Mouse (Mus musculus): Measurements from ENCODE around the gene Hapln2.

DNA sequence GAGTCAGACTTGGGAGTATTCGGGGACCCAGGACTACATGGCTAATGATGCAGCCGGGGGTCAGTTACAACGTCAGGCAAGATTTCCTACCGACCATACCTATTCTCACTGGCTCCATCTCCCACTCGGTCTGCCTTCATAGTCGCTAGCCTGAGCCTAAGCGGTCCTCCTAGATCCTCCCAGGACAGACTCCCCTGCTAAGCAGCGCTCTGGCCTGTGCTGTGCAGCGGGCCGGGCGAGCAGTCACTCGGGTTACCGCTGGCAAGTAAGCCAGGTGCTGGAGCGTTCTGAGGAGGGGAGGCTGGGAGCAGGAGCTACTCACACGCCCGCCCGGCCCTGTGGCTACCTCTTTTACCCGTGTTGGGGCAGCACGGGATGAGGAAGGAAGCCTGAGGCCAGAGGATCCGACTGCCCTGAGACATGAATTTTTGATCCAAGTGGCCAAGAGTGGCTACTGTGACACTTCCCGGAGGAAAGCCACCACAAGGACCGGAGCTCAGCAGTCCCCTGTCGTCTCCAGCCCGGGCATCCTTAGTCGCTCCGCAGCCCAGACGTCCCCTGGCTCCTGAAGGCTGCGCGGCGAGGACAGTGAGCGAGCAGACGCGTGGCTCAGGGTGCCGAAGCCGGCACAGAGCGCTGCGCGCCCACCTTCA, 28.0 kb downstream of the Hapln2 start:
- TF ChIP-seq POLR2A (IDR thresholded peaks at IDR 0.05; ENCODE audit: control insufficient read depth, extremely low read depth, insufficient read depth, low read length, poor library complexity), result no peak
- TF ChIP-seq CTCF (IDR thresholded peaks at IDR 0.05; ENCODE audit: borderline replicate concordance, control insufficient read depth, extremely low read depth, insufficient read depth, low read length, poor library complexity), result no peak

Measured in thymus, adult 2 months (tissue).